Mouse (Mus musculus): ENCODE measurements around the gene Olfr447. TPM values are rescaled to one million over a fixed set of nuclear protein-coding genes. Genes with fewer than 3 reads are reported as not detected.

The Olfr447 gene
- not detected in 2 replicates for polyA plus RNA-seq (2012; rRNA removed)

DNA sequence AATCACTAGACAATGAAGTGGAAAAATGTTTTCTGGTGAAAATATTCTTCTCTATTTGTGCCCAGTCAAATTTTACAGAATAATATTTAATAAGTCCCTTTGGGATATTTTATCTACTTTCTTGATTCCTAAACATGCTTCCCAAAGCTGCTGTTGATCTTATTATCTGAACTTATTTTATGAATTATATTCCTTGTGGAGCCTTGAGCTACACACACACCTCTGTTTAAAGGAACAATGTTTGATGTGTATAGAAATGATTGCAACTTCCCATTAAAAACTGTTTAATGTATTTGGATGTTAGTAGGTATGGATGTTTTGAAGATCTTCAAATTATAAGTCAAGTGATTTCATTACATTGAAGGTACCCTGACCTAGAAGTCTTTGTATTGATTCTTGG lies at the start of gene Olfr447:
Olfr447 (plus strand) TSS at position 301 of the 400 bp plus-strand sequence.
- no peak for DNase-seq
- no peaks in the 10 kb centered on the region for H3K4me1 ChIP-seq (ENCODE audit: control insufficient read depth, insufficient read depth, low read length)

DNA sequence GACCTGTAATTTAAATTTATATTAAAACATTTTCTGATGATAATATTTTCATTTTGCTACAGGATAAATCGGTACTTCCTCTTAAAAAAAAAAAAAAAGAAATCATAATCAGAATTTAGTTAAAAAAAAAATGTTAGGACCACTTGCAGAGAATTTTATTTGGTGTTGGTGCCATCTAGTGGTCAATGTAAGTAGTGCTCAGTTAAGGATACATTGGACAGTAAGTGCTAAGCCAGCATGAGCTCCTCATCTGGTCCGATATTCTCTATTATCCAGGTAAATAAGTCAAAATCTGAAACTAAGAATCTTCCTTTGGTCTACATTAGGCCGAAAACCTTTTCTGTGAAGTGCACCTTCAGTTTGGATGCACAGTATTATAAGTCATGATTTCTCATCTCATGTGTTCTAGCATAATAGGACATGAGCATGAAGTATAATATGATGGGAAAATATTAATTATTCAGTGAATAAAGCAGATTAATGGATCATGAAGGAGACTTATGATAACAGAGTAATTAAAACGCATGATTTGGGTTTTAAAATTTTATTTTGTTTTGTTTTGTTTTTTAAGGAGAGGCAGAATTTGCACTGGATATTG lies 48.4 kb upstream of the Olfr447 start:
- no peak for DNase-seq

More for the DNA sequence above, at the start of gene Olfr447:
- no peak within 1 kb of the TSS for H3K4me3 ChIP-seq (replicated peaks; ENCODE audit: extremely low read depth, low read depth, low read length)
- no peak for TF ChIP-seq POLR2A (IDR thresholded peaks at IDR 0.05; ENCODE audit: borderline replicate concordance, extremely low read depth, low read depth, low read length)
- TF ChIP-seq CTCF (IDR thresholded peaks at IDR 0.05; ENCODE audit: insufficient read depth, low read length): no peak

DNA sequence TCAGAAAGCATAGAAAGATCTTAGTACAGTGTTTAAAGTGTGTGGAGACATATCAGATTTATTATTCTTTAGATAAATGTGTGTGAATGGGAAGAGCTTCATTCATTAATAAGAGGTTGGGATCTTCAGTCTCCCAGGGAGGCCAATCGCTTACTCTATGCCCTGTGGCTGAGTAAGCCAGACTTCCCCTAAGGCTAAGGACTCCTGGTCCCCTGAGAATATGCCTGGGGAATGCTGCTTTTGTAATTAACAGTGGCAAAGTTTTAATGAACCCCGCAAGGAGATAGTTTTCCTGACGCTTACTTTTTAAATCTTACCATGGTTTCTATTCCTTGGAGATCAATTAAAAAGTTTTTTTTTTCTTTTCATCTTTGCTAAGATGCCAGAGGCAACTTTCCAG lies 39.0 kb upstream of the Olfr447 start:
- 80% methylated on average over 3 of the region's 3 CpGs for WGBS
- no peak for DNase-seq
- TF ChIP-seq CTCF (IDR thresholded peaks at IDR 0.05; ENCODE audit: insufficient read depth, low read length): no peak
- no peak for TF ChIP-seq POLR2A (IDR thresholded peaks at IDR 0.05; ENCODE audit: borderline replicate concordance, extremely low read depth, low read depth, low read length)
- H3K4me3 ChIP-seq (replicated peaks; ENCODE audit: extremely low read depth, low read depth, low read length): no peak overlapping the region
- no peaks in the 10 kb centered on the region for H3K4me1 ChIP-seq (ENCODE audit: control insufficient read depth, insufficient read depth, low read length)

More for the DNA sequence above, 48.4 kb upstream of the Olfr447 start:
- 0 out of 2 replicates have a peak, but pooled peaks have one; percentile 4 for TF ChIP-seq CTCF (IDR thresholded peaks at IDR 0.05; ENCODE audit: insufficient read depth, low read length)
- no peak for TF ChIP-seq POLR2A (IDR thresholded peaks at IDR 0.05; ENCODE audit: borderline replicate concordance, extremely low read depth, low read depth, low read length)
- Histone ChIP-seq H3K4me3 (replicated peaks; ENCODE audit: extremely low read depth, low read depth, low read length) (no peak overlapping the region), H3K4me1 (ENCODE audit: control insufficient read depth, insufficient read depth, low read length) (no peaks in the 10 kb centered on the region)
- WGBS: 9% methylated on average over 4 of the region's 4 CpGs

GRCm38 (mm10) chr6:42876323-42876722 lies 32.4 kb upstream of the Olfr447 start:
- TF ChIP-seq CTCF (IDR thresholded peaks at IDR 0.05; ENCODE audit: insufficient read depth, low read length) (no peak), POLR2A (IDR thresholded peaks at IDR 0.05; ENCODE audit: borderline replicate concordance, extremely low read depth, low read depth, low read length) (no peak)
- Histone ChIP-seq H3K4me1 (ENCODE audit: control insufficient read depth, insufficient read depth, low read length) (no peaks in the 10 kb centered on the region), H3K4me3 (replicated peaks; ENCODE audit: extremely low read depth, low read depth, low read length) (no peak overlapping the region)
- no peak for DNase-seq

- Histone ChIP-seq H3K4me3 (replicated peaks; ENCODE audit: extremely low read depth, low read depth, low read length) (no peak within 1 kb of the TSS), H3K4me1 (ENCODE audit: control insufficient read depth, insufficient read depth, low read length) (no peaks in the 10 kb centered on the region)
- 79% methylated on average over 1 of the region's 1 CpGs for WGBS
- TF ChIP-seq POLR2A (IDR thresholded peaks at IDR 0.05; ENCODE audit: borderline replicate concordance, extremely low read depth, low read depth, low read length) (no peak), CTCF (IDR thresholded peaks at IDR 0.05; ENCODE audit: insufficient read depth, low read length) (no peak)
- DNase-seq: no peak
Measured at GRCm38 (mm10) chr6:42890141-42890540, 18.5 kb upstream of the Olfr447 start, which contains the start of gene Olfr448. TSS of gene Olfr448 (plus strand) at chr6:42890441.

DNA sequence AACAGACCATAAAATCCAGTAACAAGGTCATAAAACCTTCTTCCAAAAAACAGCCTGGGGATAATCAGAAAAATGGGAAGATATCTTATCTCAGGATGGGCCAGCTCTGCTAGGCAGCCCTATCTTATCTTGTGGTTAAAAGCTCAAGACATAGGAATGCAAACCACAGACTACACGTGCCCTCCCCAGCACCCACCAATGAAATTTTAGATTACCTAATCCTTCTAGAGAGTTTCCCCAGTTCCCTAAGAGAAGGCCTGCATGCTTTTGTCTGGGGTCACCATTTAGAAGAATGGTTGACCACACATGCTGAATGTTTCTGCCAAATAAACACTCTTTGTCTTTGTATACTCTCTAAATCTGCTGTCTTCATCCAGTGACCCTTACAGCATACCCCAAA lies 8.3 kb upstream of the Olfr447 start:
- no peaks in the 10 kb centered on the region for H3K4me1 ChIP-seq (ENCODE audit: control insufficient read depth, insufficient read depth, low read length)
- 15% methylated on average over 1 of the region's 1 CpGs for WGBS
- no peak for DNase-seq
- no peak for TF ChIP-seq CTCF (IDR thresholded peaks at IDR 0.05; ENCODE audit: insufficient read depth, low read length)
- H3K4me3 ChIP-seq (replicated peaks; ENCODE audit: extremely low read depth, low read depth, low read length): no peak overlapping the region

GRCm38 (mm10) chr6:42921077-42921476 lies 12.4 kb downstream of the Olfr447 start, which contains the start of gene Olfr446:
TSS of gene Olfr446 (plus strand) at chr6:42921377.
- 66% methylated on average over 2 of the region's 2 CpGs for WGBS
- Histone ChIP-seq H3K4me1 (ENCODE audit: control insufficient read depth, insufficient read depth, low read length) (no peaks in the 10 kb centered on the region), H3K4me3 (replicated peaks; ENCODE audit: extremely low read depth, low read depth, low read length) (no peak within 1 kb of the TSS)
- no peak for DNase-seq
- TF ChIP-seq POLR2A (IDR thresholded peaks at IDR 0.05; ENCODE audit: borderline replicate concordance, extremely low read depth, low read depth, low read length) (no peak), CTCF (IDR thresholded peaks at IDR 0.05; ENCODE audit: insufficient read depth, low read length) (no peak)

- Histone ChIP-seq H3K4me3 (replicated peaks; ENCODE audit: extremely low read depth, low read depth, low read length) (no peak within 1 kb of the TSS), H3K4me1 (ENCODE audit: control insufficient read depth, insufficient read depth, low read length) (no peaks in the 10 kb centered on the region)
- no peak for TF ChIP-seq CTCF (IDR thresholded peaks at IDR 0.05; ENCODE audit: insufficient read depth, low read length)
- no peak for TF ChIP-seq POLR2A (IDR thresholded peaks at IDR 0.05; ENCODE audit: borderline replicate concordance, extremely low read depth, low read depth, low read length)
- WGBS: 59% methylated on average over 1 of the region's 1 CpGs
- no peak for DNase-seq
Measured at GRCm38 (mm10) chr6:42948767-42949166, 40.1 kb downstream of the Olfr447 start, which contains the start of gene Olfr444. TSS of gene Olfr444 (plus strand) at chr6:42949067.

Other genes with a start within 250 kb of the Olfr447 start
- 17.6 and 25.2 TPM in 2 replicates for gene Tcaf1, start 198.8 kb upstream of the Olfr447 start, polyA plus RNA-seq (2012; rRNA removed)
- gene Olfr453, start 169.5 kb upstream of the Olfr447 start, polyA plus RNA-seq (2012; rRNA removed): not detected in 2 replicates
- gene Olfr38, start 152.5 kb upstream of the Olfr447 start, polyA plus RNA-seq (2012; rRNA removed): not detected in 2 replicates
- not detected in 2 replicates for gene Olfr452, start 123.8 kb upstream of the Olfr447 start, polyA plus RNA-seq (2012; rRNA removed)
- not detected in 2 replicates for gene Olfr450, start 96.9 kb upstream of the Olfr447 start, polyA plus RNA-seq (2012; rRNA removed)
- gene Olfr449, start 74.5 kb upstream of the Olfr447 start, polyA plus RNA-seq (2012; rRNA removed): not detected in 2 replicates
- not detected in 2 replicates for gene Olfr448, start 18.4 kb upstream of the Olfr447 start, polyA plus RNA-seq (2012; rRNA removed)
- gene Olfr446, start 12.5 kb downstream of the Olfr447 start, polyA plus RNA-seq (2012; rRNA removed): not detected in 2 replicates
- gene Olfr444, start 40.2 kb downstream of the Olfr447 start, polyA plus RNA-seq (2012; rRNA removed): not detected in 2 replicates
- gene Olfr441, start 197.5 kb downstream of the Olfr447 start, polyA plus RNA-seq (2012; rRNA removed): not detected in 2 replicates
- not detected in 2 replicates for gene Olfr237-ps1, start 237.7 kb downstream of the Olfr447 start, polyA plus RNA-seq (2012; rRNA removed)

Data from lung, adult 2 months (tissue).